Mouse (Mus musculus): ENCODE measurements around the gene Ehd4.
A peak's percentile ranks its signal among the peaks of the same experiment; 100 is the strongest.

Ehd4 gene

GRCm38 (mm10) chr2:120154361-120154894, at the start of gene Ehd4:
Ehd4 (minus strand) TSS chr2:120154606.
- peak; percentile 99 to 100 for DNase-seq

- no peak for DNase-seq
These were observed 49.3 kb upstream of the Ehd4 start for GRCm38 (mm10) chr2:120203742-120204141.

GRCm38 (mm10) chr2:120200077-120200476, 45.7 kb upstream of the Ehd4 start:
- DNase-seq: peak; percentile 50 to 56

- no peak for DNase-seq
These were observed 33.8 kb upstream of the Ehd4 start for GRCm38 (mm10) chr2:120188174-120188573.

GRCm38 (mm10) chr2:120187583-120187982, 33.2 kb upstream of the Ehd4 start:
- no peak for DNase-seq

GRCm38 (mm10) chr2:120185527-120186276, 31.3 kb upstream of the Ehd4 start:
- DNase-seq: peak; percentile 33 to 39

- DNase-seq: no peak
These were observed 24.5 kb upstream of the Ehd4 start for GRCm38 (mm10) chr2:120178936-120179335.

- DNase-seq: peak; percentile 68 to 70
These were observed 19.3 kb upstream of the Ehd4 start for GRCm38 (mm10) chr2:120173718-120174117.

GRCm38 (mm10) chr2:120171362-120171761, 17.0 kb upstream of the Ehd4 start:
- DNase-seq: no peak

GRCm38 (mm10) chr2:120170726-120171125, 16.3 kb upstream of the Ehd4 start:
- no peak for DNase-seq

- no peak for DNase-seq
These were observed 15.0 kb upstream of the Ehd4 start for GRCm38 (mm10) chr2:120169382-120169781.

GRCm38 (mm10) chr2:120167763-120168162, 13.4 kb upstream of the Ehd4 start:
- no peak for DNase-seq

- no peak for DNase-seq
These were observed 11.1 kb upstream of the Ehd4 start for GRCm38 (mm10) chr2:120165474-120165873.

- no peak for DNase-seq
These were observed 5.0 kb upstream of the Ehd4 start for GRCm38 (mm10) chr2:120159434-120159833.

GRCm38 (mm10) chr2:120158846-120159245, 4.4 kb upstream of the Ehd4 start:
- DNase-seq: no peak

GRCm38 (mm10) chr2:120158016-120158415, 3.6 kb upstream of the Ehd4 start:
- no peak for DNase-seq

- DNase-seq: no peak
These were observed 3.2 kb upstream of the Ehd4 start for GRCm38 (mm10) chr2:120157606-120158005.

- DNase-seq: no peak
These were observed 633 bp downstream of the Ehd4 start for GRCm38 (mm10) chr2:120153586-120154360.

- DNase-seq: no peak
These were observed 3.8 kb downstream of the Ehd4 start for GRCm38 (mm10) chr2:120150571-120150970.

- DNase-seq: no peak
These were observed 4.8 kb downstream of the Ehd4 start for GRCm38 (mm10) chr2:120149634-120150033.

- DNase-seq: no peak
These were observed 6.4 kb downstream of the Ehd4 start for GRCm38 (mm10) chr2:120147999-120148398.

GRCm38 (mm10) chr2:120147364-120147763, 7.0 kb downstream of the Ehd4 start:
- no peak for DNase-seq

GRCm38 (mm10) chr2:120146543-120146942, 7.9 kb downstream of the Ehd4 start:
- DNase-seq: no peak

GRCm38 (mm10) chr2:120144390-120144789, 10.0 kb downstream of the Ehd4 start:
- no peak for DNase-seq

All from cerebellum, postnatal 36 days (tissue).